Mouse (Mus musculus): ENCODE measurements around the gene Ksr2.

- TF ChIP-seq CTCF (IDR thresholded peaks at IDR 0.05; ENCODE audit: extremely low read depth, insufficient read depth, insufficient read length, insufficient replicate concordance) (no peak), POLR2A (IDR thresholded peaks at IDR 0.05; ENCODE audit: low read depth, low read length) (no peak)
Observed at GRCm38 (mm10) chr5:117757696-117758482, 344.1 kb downstream of the Ksr2 start.

Data from spleen, adult 2 months (tissue).